Comparison of ENCODE assay signal across 8 mouse cellular contexts in the genomic region with DNA sequence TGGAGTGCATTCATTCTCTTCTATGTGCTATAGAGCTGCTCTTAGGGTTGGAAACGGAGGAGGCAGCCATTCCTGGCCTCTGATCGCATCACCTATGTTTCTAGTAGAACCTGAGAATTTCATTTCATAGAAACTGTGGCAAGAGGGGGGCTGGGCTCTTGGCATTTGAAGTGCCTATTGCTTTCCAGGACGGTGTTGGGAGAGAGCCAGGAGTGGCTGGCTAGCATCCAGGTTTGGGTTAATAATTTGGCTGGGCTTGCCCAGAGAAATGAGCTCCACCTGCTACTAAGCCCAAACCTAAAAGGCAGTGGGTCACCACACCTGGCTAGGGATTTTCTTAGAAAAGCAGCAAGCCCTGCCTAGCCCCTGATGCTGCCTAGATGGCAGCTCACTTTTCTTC. TPM values are rescaled to one million over a fixed set of nuclear protein-coding genes. Genes with fewer than 3 reads are reported as not detected.
DNase-seq lines count a peak whose midpoint lies in the region; ATAC-seq and TF ChIP-seq lines count a peak whose summit lies in the region.

No protein-coding gene starts in this region.

- H3K9ac ChIP-seq in heart, postnatal 0 days (replicated peaks; ENCODE audit: low read depth, low read length), result no peak overlapping the region
- H3K9ac ChIP-seq in liver, adult 2 months (ENCODE audit: low read depth, low read length), result no peak overlapping the region
- no peak overlapping the region for H3K9ac ChIP-seq in stomach, embryonic 14.5 days (replicated peaks; ENCODE audit: low read depth, low read length)

- no peak overlapping the region for H3K27ac ChIP-seq in heart, postnatal 0 days (ENCODE audit: low read depth)
- H3K27ac ChIP-seq in liver, adult 2 months (replicated peaks; ENCODE audit: insufficient read depth, low read depth, low read length), result no peak overlapping the region
- H3K27ac ChIP-seq in stomach, embryonic 14.5 days (ENCODE audit: low read length), result 0 out of 2 replicates have a peak overlapping the region, but pooled peaks have one; percentile 21

- no peaks in the 10 kb centered on the region for H3K9me3 ChIP-seq in heart, postnatal 0 days (replicated peaks; ENCODE audit: control insufficient read depth, low read length)
- no peaks in the 10 kb centered on the region for H3K9me3 ChIP-seq in stomach, embryonic 14.5 days (ENCODE audit: control insufficient read depth, low read depth, low read length)

- peaks cover 72% of the 10 kb centered on the region for H3K4me1 ChIP-seq in heart, postnatal 0 days (ENCODE audit: control insufficient read depth, insufficient read depth)
- H3K4me1 ChIP-seq in liver, adult 2 months (ENCODE audit: control insufficient read depth, insufficient read depth, low read length), result peaks cover 7% of the 10 kb centered on the region
- peaks cover 24% of the 10 kb centered on the region for H3K4me1 ChIP-seq in stomach, embryonic 14.5 days (ENCODE audit: control insufficient read depth, insufficient read depth, low read length)

- H3K4me3 ChIP-seq in heart, postnatal 0 days (ENCODE audit: low read depth, low read length), result no peak overlapping the region
- no peak overlapping the region for H3K4me3 ChIP-seq in liver, adult 2 months (ENCODE audit: insufficient read depth, low read depth, low read length)
- no peak overlapping the region for H3K4me3 ChIP-seq in stomach, embryonic 14.5 days (ENCODE audit: low read depth, low read length)

- peaks cover 21% of the 10 kb centered on the region; the same call in 1 of the 2 replicates for H3K79me2 ChIP-seq in liver, adult 2 months (ENCODE audit: control insufficient read depth, insufficient read depth, low read length)

- no peak for ATAC-seq in heart, postnatal 0 days (ENCODE audit: insufficient read depth, low read depth)
- ATAC-seq in stomach, embryonic 14.5 days (ENCODE audit: insufficient number of reproducible peaks, insufficient read depth, low FRiP score, low read depth), result no peak

- no peak overlapping the region for H3K4me2 ChIP-seq in heart, postnatal 0 days (ENCODE audit: low read depth, low read length)
- H3K4me2 ChIP-seq in stomach, embryonic 14.5 days (replicated peaks; ENCODE audit: low read depth, low read length), result no peak overlapping the region

- peaks cover 8% of the 10 kb centered on the region; the same call in 1 of the 2 replicates for H3K36me3 ChIP-seq in heart, postnatal 0 days (replicated peaks; ENCODE audit: control insufficient read depth, insufficient read depth, low read length)
- no peaks in the 10 kb centered on the region for H3K36me3 ChIP-seq in liver, adult 2 months (ENCODE audit: control insufficient read depth, insufficient read depth, low read length)
- 0 out of 2 replicates have a peak, but pooled peaks cover 3% of the 10 kb centered on the region for H3K36me3 ChIP-seq in stomach, embryonic 14.5 days (ENCODE audit: control insufficient read depth, insufficient read depth, low read length)

- 17% methylated on average over 3 of the region's 3 CpGs for WGBS in heart, postnatal 0 days
- 15% methylated on average over 3 of the region's 3 CpGs for WGBS in liver, adult 2 months
- 52% methylated on average over 3 of the region's 3 CpGs for WGBS in stomach, embryonic 14.5 days

- TF ChIP-seq POLR2A in liver, adult 2 months (IDR thresholded peaks at IDR 0.05; ENCODE audit: extremely low read depth, insufficient read depth, low read length), result no peak

- no peaks in the 10 kb centered on the region for H3K27me3 ChIP-seq in heart, postnatal 0 days (ENCODE audit: control insufficient read depth, insufficient read depth, low read length)
- no peaks in the 10 kb centered on the region for H3K27me3 ChIP-seq in liver, adult 2 months (ENCODE audit: control insufficient read depth, insufficient read depth, low read length)
- no peaks in the 10 kb centered on the region for H3K27me3 ChIP-seq in stomach, embryonic 14.5 days (ENCODE audit: control insufficient read depth, insufficient read depth, low read length)

- DNase-seq in layer of hippocampus, adult 11-12 months (ENCODE audit: low spot score), result peak; percentile 31
- DNase-seq in layer of hippocampus, adult 9-11 months, result no peak
- DNase-seq in adrenal gland, adult 8-10 months, result peak; percentile 67
- peak; percentile 43 for DNase-seq in heart, postnatal 0 days (ENCODE audit: low spot score)
- peak; percentile 82 for DNase-seq in liver, adult 2 months (ENCODE audit: extremely low read depth, low read depth, low spot score)
- no peak for DNase-seq in T-cell, adult 2 months (ENCODE audit: low spot score)
- no peak for DNase-seq in yolk sac, embryonic 10.5 days (ENCODE audit: low spot score)

- TF ChIP-seq CTCF in heart, postnatal 0 days (IDR thresholded peaks at IDR 0.05; ENCODE audit: low read depth), result no peak
- TF ChIP-seq CTCF in liver, adult 2 months (IDR thresholded peaks at IDR 0.05; ENCODE audit: low read depth, low read length), result no peak

- no peak for TF ChIP-seq EP300 in heart, postnatal 0 days (IDR thresholded peaks at IDR 0.05; ENCODE audit: low read depth)

RNA-seq across cellular contexts. Expression of gene Hic2, which starts 18.2 kb away (rescaled TPM):
- total RNA-seq in adrenal gland, adult 8-10 months (2022), result 1 to 10 TPM; 2.0 to 3.7 (median 3.4) TPM
- total RNA-seq in heart, postnatal 0 days (2014; rRNA removed; ENCODE audit: low replicate concordance), result 8.0 and 14.7 TPM in 2 replicates
- polyA plus RNA-seq in heart, postnatal 0 days (2015; fragmentation: Nextera tagmentation; extraction: Ambion mirVana), result 2.9 and 3.0 TPM in 2 replicates
- 0.83 and 1.2 TPM in 2 replicates for total RNA-seq in liver, adult 2 months (2014; rRNA removed)
- 0.87 and 1.1 TPM in 2 replicates for polyA plus RNA-seq in liver, adult 2 months (2012; rRNA removed)
- polyA plus RNA-seq in stomach, embryonic 14.5 days (2014; fragmentation: Nextera tagmentation; extraction: Ambion mirVana), result 4.8 and 5.2 TPM in 2 replicates

RNA-seq across cellular contexts. Expression of gene Tmem191c, which starts 24.3 kb away (rescaled TPM):
- total RNA-seq in adrenal gland, adult 8-10 months (2022), result 10 to 100 TPM in 3 of 4 experiments, 1 to 10 TPM in 1; 9.3 to 30.7 (median 19.6) TPM
- total RNA-seq in heart, postnatal 0 days (2014; rRNA removed; ENCODE audit: low replicate concordance), result 10.8 and 12.7 TPM in 2 replicates
- polyA plus RNA-seq in heart, postnatal 0 days (2015; fragmentation: Nextera tagmentation; extraction: Ambion mirVana), result 8.0 and 9.1 TPM in 2 replicates
- 0.37 and 0.87 TPM in 2 replicates for total RNA-seq in liver, adult 2 months (2014; rRNA removed)
- polyA plus RNA-seq in liver, adult 2 months (2012; rRNA removed), result 0.97 and 1.4 TPM in 2 replicates
- polyA plus RNA-seq in stomach, embryonic 14.5 days (2014; fragmentation: Nextera tagmentation; extraction: Ambion mirVana), result 11.7 and 11.8 TPM in 2 replicates

RNA-seq across cellular contexts. Expression of gene Rimbp3, which starts 43.1 kb away (rescaled TPM):
- under 1 TPM in 2 of 4 experiments, not detected in 2; 0.09 to 0.14 TPM for total RNA-seq in adrenal gland, adult 8-10 months (2022)
- 0.15 and 0.61 TPM in 2 replicates for total RNA-seq in heart, postnatal 0 days (2014; rRNA removed; ENCODE audit: low replicate concordance)
- 0.11 and 0.14 TPM in 2 replicates for polyA plus RNA-seq in heart, postnatal 0 days (2015; fragmentation: Nextera tagmentation; extraction: Ambion mirVana)
- not detected in 2 replicates for total RNA-seq in liver, adult 2 months (2014; rRNA removed)
- not detected in 2 replicates for polyA plus RNA-seq in liver, adult 2 months (2012; rRNA removed)
- 0.65 and 0.69 TPM in 2 replicates for polyA plus RNA-seq in stomach, embryonic 14.5 days (2014; fragmentation: Nextera tagmentation; extraction: Ambion mirVana)

RNA-seq across cellular contexts. Expression of gene Ube2l3, which starts 49.1 kb away (rescaled TPM):
- total RNA-seq in adrenal gland, adult 8-10 months (2022), result 100 to 1,000 TPM; 162 to 223 (median 198) TPM
- 62.5 and 79.2 TPM in 2 replicates for total RNA-seq in heart, postnatal 0 days (2014; rRNA removed; ENCODE audit: low replicate concordance)
- polyA plus RNA-seq in heart, postnatal 0 days (2015; fragmentation: Nextera tagmentation; extraction: Ambion mirVana), result 254 and 255 TPM in 2 replicates
- total RNA-seq in liver, adult 2 months (2014; rRNA removed), result 33.8 and 34.7 TPM in 2 replicates
- 45.7 and 54.0 TPM in 2 replicates for polyA plus RNA-seq in liver, adult 2 months (2012; rRNA removed)
- 325 and 353 TPM in 2 replicates for polyA plus RNA-seq in stomach, embryonic 14.5 days (2014; fragmentation: Nextera tagmentation; extraction: Ambion mirVana)

Comparison
In these comparisons a context has a peak if more than half of its experiments do, and no peak if none do; other contexts are left out.
1. DNase-seq: peak in layer of hippocampus, adult 11-12 months (single experiment), adrenal gland, adult 8-10 months (single experiment), heart, postnatal 0 days (single experiment) and liver, adult 2 months (single experiment); none in layer of hippocampus, adult 9-11 months (single experiment), T-cell, adult 2 months (single experiment) and yolk sac, embryonic 10.5 days (single experiment).